Mouse (Mus musculus) thymus, postnatal 4 days (tissue): ENCODE results near the gene Sparc.

ENCODE experiments used
- DNase-seq: peaks from one replicate; pipeline ENCODE4 v3.0.0; 2021

The Sparc gene

DNA sequence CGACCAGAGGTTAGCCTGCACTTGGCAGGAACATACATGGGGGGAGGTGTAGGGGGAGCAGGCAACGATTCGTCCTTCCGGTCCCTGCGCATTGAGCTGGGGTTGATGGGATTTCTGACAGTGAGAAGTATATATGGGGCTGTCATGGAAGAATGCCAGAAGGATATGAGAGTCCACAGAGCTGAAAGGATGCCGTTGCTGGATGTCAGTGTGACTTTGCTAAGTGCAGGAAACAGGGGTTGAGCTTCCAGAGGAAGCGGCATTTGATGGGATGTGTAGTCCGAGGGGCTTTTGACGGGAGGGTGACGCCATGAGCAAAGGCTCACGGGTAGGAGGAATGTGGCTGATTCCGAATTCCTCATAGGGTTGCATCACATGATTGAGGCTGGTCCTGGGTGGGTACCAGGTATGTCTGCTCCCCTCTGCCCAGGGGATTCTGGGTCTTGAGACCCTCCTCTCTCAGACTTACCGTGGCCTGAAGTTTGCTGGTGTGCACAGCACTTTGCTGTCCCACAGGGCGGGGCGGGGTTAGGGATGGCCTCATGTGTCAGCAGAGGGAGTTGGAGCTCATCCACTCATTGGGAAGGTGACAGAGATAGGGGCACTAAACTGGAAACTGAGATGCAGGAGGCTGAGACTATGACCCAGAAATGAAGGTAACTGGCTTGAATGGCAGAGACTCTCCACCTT lies 64.7 kb downstream of the Sparc start:
- no peak for DNase-seq

DNA sequence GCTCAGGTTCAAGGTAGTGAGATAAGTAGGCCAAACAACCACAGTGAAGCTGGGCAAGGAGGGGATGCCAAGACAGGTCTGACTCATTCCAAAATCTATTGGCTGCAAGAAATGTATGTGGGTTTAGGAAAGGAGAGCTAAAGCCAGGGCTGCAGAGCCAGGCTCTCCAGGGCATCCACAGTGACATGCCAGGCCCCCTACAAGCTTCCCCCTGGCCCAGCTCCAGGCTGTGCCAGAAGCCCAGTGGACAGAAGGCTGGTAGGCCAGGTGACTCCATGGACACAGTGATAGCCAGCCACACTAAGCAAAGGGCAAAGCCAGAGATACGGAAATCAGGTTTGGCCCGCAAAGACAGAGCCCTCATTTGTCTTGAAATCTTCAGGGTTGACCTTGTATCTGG lies 66.1 kb downstream of the Sparc start:
- DNase-seq: no peak
